Mouse (Mus musculus): ENCODE data around the gene Gm26620.

Gene Gm26620

DNA sequence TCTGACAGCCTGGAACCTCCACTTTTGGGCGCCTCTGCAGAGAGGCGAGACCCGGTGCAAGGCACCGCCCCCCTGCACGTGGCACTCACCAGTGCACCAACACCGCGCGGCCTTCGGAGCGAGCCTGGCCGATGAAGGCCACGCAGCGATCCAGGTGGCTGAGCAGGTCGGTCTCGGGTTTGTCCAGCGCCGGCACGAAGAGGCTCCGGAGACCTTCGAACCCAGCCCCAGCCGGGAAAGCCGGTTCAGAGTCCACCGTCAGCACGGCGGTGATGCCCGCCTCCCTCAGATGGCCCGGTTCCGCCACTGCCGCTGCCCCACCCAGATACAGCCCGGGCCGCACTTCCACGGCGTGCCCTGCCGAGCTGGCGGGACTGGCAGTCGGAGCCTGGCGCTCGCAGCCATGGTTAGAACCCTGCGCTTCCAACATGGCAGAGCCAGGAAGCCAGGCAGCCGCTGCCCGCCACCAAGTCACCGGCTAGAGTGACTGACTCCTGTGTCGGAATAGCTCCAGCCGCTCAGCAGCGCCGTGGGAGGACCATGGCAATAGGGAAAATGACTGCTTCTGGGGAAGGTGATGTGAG, at the start of gene Gm26620, which contains the start of gene Dusp12:
Gene Gm26620 (plus strand): TSS at position 88 of the 584 bp plus-strand sequence.
Gene Dusp12 (minus strand): TSS at position 563 of the 584 bp plus-strand sequence.
- DNase-seq (ENCODE audit: low read depth, low spot score), result peak; percentile 95

DNA sequence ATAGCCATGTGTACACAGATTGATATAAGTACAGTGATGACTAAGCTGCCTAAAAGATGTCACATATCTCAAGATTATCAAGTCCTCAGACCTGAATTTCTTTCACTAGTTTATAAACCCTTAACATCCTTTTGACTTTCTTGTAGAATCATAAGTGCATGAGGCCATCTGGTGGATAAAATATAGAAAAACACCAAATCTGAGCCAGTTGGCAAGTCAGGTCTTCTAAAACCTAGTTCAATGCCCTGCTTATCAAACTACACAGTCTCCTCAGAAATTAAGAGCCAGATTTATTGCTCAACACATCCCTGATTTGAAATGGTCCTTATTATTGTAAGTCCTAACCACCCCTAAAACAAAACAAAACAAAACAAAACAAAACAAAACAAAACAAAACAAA, 45.2 kb upstream of the Gm26620 start:
- DNase-seq (ENCODE audit: low read depth, low spot score), result peak; percentile 50

DNA sequence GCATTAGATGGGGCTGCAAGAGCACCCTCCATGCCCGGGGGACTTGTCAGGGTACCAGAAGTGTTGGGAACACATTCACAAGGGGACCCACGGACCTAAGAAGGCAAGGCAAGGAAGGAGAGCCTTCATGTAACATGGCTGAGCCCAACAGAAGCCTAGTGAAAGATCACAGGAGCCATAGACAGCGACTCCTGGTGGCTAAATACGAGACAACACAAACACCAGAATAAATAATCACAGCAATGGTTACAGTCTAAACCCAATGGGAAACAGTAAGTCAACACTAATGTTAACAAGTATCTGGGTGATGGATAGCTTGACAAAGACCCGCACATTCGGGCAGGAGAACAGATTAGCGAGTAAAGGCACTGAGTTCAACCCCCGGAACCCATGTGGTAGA, 40.5 kb upstream of the Gm26620 start:
- peak; percentile 73 for DNase-seq (ENCODE audit: low read depth, low spot score)

DNA sequence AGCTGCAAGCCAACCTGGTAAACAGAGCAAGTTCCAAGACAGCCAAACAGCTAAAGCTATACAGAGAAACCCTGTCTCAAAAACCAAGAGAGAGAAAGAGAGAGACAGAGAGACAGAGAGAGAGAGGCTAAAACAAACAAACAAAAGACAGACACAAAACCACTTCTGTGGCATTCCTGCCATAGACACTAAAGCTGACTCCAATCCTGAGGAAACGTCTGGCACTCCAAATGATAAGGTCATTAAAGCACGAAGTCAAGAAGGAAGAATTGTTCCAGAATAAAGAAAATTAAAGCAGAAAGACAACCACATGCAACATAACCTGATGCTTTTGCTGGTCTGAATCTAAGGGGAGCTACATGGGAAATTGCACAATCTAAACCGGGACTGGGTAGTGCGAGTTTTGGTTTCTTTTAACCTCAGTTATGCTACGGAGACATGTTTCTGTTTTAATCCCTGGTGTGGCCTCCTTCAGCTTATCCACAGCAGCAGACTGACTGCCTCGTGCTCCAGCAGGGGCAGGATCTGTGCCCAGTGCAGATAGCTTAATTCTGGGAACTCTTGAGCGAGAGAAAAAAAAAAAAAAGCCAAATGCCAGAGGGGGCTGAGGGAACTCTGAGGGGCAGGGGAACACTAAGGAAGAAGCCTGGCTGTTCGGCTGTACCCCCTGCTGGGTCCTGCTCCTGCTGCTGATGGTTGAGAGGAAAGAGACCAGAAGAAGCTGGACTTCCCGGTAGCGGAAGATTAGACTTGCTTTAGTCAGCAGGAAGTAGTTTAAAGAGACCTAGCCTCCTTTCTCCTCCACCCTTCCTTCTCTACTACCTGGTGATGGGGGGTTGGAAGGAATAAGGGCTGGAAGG, 39.2 kb upstream of the Gm26620 start:
- DNase-seq (ENCODE audit: low read depth, low spot score), result no peak

DNA sequence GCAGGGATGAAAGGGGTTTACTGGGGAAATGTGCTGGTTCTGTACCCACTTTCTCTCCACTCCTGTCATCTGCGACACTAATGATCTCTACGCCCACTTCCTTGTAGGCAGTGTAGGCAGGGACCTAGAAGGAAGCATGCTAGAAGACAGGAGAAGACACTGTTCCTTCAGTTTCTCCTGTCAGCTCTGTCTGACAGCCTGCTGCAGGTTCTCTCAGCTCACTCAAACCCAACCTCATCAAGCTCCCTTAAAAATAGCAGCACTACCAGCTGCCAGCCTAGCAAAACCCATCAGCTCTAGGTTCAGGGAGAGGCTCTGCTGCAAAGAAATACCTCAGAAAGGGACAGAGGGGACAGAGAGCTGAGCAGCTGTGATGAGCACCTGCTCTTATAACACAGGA, 34.9 kb upstream of the Gm26620 start:
- no peak for DNase-seq (ENCODE audit: low read depth, low spot score)

DNA sequence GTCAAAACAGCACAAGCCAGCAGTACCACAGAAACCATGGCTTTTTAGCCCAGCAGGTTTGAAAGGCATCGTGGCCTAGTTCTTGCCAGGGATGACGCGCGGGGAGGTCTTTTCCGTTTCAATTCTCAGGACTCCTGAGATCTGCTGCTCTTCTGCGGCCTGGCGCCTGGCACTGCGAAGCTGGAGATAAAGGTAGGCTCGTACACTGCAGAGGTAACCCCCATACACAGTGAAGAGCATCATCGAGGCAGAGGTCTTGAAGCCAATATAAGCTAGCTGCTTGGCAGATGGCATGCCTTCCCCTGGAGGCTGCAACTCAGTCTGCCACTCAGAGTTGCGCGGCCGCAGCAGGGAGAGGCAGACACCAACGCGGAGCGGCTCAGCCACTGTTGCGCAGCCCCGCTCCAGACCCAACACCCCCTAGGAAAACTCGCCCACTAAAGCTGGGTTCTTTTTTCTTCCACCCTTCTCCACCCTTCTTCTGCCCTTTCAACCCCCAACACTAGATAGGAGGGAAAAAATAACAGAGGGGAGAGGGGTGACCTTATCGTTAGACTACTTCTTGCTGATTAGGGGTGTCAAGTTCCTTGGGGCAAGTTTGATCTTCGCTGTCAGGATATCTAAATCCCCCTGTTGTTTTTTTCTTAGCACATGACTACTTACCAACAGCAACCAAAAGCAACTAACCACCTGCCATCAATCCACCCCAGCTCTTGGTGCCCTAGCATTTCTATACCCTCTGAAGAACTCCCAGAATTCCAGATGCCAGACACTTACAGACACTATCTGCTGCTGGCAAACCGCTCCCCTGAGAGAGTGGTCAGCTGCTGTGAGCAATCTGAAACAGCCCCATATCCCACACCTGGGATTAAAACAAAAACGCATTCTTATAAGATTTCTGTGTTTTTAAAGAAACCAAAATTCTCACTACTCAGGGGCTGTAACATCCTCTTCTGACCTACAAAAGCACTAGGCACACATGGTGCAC, 33.9 kb upstream of the Gm26620 start:
- no peak for DNase-seq (ENCODE audit: low read depth, low spot score)

DNA sequence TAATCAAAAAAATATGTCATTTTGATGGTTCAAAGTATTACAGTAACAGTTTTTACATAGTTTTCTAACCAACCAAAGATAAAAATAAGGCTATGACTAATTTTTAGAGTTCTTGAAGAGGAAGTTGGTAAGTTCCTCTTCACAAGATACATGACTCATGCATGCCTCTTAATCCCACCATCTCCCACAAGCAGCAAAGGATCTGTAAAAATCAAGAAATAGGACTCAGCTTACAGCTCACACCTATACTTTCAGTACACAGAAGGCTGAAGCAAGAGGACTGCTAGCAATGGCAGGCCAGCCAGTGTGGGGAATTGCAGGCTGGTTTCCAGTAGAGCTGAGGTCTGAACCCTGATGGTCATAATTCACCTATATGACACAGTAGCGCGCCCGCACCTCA, 31.3 kb upstream of the Gm26620 start:
- peak; percentile 22 for DNase-seq (ENCODE audit: low read depth, low spot score)

DNA sequence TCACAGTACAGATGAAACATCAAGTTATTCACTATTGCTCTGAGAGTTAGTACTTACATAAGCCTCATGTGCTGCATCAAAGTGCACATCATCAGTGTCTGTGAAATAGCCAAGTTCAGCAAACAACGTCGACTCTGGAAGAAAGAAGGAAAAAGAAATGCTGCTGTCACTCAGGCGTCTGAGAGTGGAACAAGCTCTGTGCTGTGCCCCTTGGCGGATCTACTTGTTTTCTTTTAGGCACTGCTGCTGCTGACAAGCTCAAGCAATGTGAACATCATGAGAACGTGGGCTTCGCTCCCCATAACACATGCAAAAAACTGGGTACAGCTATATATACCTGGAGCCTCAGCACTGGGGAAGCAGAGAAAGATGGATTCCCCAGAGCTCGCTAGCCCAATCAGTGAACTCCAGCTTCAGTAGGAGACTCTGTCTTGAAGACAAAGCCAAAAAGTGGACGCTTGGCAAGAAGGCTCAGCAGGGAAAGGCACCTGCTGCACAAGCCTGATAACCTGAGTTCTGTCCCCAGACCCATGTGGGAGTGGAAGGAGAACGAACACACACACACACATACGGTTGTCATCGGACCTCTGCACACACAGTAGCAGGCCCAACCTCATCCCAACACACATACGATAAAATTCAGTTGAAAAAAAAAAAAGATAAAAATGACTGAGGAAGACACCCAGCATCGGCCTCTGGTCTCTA, 29.7 kb upstream of the Gm26620 start:
- no peak for DNase-seq (ENCODE audit: low read depth, low spot score)

DNA sequence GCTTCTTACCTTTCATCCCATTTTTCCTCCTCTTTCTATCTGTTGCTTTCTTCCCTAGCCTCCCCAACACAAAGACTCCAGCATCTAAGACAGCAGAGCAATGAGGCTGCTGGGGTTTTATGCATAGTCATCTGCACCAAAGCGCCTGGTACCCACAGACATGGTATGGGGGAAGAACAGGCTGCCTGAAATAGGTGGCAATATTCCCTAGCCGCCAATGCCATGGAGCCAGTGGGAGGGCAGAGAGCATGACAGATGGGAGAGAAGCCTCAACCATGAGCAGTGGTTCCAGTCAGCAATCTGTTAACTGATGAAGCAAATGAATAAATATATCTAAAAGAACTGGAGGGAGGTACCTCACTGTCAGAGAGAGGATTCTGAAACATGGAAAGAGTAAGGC, 27.5 kb upstream of the Gm26620 start:
- no peak for DNase-seq (ENCODE audit: low read depth, low spot score)

DNA sequence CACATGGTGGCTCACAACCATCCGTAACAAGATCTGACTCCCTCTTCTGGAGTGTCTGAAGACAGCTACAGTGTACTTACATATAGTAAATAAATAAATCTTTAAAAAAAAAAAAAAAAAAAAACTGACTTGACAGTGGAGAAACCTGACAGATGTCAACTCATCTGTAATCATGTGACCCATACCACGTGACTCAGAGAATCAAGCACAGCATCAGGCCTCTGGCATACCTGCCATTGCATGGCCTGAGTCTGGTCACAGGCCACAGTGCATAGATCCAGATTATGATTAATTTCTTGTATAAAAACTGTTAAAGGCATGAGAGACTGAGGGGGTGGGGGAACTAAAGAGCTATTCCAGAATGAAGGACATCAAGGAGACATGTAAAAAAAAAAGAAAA, 26.0 kb upstream of the Gm26620 start:
- no peak for DNase-seq (ENCODE audit: low read depth, low spot score)

DNA sequence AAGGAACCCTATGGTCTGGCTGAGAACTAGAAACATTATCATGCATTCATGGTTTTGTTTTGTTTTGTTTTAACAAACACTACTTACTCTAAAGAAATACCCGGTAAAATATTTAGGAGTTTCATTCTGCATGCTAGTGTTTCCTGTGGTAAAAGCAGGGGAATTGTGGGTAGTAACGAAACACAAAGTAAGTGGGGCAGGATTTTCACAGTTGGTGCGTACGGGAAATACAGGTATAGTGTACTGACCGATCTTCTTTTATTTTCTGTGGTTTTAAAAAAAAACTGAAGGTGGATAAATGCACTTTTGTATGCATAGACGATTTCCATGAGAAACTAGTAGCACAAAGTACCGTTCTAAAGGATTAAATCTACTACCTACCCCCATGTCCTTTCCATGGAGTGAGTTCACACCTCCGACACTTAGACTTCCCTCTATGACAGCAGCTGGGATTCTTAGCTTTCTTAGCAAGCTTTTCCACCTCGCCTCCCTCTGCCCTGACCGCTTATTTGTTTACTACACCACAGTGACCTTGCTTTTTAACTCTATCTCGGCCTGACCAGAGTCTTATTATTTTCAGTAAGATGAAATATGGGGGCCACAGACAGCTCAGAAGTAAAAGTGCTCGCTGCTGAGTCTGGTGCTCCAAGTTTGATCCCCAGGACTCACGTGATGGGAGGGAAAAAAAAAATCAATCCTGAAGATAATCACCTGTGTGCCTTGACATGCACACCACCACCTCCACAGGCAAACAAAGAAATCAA, 23.0 kb upstream of the Gm26620 start:
- DNase-seq (ENCODE audit: low read depth, low spot score), result peak; percentile 42

DNA sequence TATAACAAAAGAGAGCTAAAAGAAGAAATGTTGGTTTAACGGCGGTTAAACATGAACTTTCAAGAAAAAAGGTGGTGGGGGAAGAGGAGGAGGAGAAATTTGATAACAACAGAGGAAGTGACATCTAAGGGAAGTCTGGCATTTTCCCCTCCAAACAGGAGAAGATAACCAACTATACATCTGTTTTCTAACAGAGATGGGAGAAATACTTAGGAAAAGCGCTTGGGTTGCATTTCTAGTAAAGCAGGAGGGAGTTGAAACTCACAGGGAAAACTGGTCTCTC, 22.5 kb upstream of the Gm26620 start:
- DNase-seq (ENCODE audit: low read depth, low spot score), result no peak

DNA sequence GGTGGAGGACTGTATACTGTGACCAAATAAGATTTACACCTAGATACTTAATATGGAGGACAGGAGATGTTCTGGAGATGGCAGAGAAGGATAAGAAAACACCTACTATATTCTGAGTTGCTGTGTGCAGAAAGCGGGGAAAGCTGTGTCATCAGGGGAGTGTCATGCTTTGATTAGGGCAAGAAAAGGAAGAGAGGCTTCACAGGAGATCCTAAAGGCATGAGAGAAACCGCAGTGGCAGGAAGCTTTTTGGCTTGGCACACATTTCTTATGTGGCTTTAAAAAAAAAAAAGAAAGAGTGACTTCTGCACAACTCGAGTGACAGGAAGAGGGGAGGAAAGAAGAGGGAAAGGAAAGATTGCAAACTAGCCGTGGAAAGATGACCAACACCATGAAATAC, 21.8 kb upstream of the Gm26620 start:
- peak; percentile 47 for DNase-seq (ENCODE audit: low read depth, low spot score)

DNA sequence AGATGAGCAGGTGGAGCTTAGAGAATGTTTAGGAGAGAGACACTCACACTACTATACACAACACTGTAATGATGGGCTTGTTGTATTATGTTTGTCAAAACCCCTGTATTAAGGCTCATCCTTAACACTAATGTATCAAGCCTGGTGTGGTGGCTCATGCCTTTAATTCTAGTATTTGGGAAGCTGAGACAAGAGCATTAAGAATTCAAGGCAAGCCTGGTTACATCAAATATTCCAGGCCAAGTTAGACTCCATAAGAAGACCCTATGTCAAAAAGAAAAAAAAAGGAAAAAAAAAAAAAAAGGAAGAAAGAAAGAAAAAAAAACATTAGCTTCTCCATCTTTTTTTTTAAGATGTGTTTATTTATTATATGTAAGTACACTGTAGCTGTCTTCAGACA, 20.6 kb upstream of the Gm26620 start:
- no peak for DNase-seq (ENCODE audit: low read depth, low spot score)

DNA sequence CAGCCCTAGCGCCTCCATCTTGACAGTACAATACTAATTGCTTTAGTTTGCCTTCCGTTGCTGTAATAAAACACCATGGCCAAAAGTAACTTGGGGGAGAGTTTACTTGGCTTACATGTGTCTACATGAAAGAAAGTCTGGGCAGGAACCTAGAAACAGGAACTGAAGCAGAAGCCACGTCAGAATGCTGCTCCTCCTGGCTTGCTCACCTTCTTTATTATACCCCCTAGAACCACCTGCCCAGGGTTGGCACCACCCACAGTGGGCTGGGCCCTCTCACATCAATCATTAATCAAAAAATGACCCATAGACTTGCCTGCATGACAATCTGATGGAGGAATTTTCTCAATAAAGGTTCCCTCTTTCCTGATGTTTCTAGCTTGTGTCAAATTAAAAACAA, 20.1 kb upstream of the Gm26620 start:
- no peak for DNase-seq (ENCODE audit: low read depth, low spot score)

DNA sequence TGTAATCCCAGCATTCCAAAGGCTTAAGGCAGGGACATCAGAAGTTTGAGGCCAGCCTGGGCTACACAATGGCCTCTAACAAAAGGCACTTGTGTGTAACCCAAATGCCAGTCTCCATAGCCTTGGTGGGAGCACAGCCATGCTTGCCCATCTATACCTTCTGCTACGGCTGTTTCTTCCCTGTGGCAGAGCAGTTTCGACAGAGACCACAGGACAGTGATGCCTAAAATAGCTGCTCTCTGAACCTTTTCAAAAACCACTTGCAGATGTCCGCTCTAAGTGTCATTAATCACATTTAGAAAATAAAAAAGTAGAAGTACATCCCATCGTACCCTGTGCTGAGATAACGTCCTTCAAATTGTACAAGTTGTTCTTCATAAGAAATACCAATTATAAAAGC, 19.5 kb upstream of the Gm26620 start:
- no peak for DNase-seq (ENCODE audit: low read depth, low spot score)

DNA sequence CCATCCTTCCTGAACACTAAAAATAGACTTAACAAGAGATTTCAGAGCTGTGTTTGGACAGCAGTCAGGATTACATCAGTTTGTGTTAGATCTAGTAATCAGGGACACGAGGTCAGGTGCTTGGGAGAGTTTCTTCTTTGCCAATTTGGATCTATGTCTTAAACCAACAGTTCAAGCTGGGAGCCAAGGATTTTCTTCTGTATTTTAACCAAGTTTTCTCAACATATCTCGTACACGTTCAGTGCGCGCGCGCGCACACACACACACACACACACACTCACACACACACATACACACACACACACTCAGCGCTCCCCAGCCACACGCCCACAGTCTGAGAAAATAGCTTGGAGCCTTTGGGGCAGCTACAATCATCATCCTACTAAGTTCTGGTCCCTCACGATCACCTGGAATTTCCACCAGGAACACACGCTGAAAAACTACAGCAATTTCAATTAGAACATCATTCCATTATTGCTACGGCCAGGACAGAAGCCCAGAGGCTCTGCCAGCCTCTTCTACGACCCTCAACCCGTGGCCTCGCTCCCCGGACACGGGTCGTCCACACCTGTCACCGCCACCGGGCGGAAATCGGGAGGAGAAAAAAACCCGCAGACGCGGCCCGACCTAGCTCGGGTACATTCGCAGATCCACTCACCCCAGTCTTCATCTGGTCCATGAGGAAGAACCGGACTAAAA, 17.7 kb upstream of the Gm26620 start:
- peak; percentile 48 for DNase-seq (ENCODE audit: low read depth, low spot score)

DNA sequence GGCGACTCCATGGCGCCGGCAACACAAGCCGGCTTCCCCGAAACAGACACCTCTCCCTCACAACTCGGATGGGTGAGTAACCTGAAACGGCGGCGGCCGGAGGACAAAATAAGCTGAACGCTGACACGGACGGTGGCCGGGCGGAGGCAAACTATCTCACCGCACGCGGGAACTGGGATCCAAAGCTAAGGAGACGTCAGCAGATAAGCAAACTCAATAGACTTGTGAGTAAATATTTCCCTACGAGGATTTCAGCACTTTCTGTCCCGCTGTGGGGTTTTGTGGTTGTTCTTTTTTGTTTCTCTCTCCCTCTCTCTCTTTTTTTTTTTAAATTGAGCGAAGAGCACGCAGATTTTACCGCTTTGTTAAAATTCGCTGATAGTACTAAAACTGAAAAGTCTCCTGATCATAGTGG, 17.2 kb upstream of the Gm26620 start, which contains the start of gene Atf6:
Gene Atf6 (minus strand): TSS at position 81 of the 415 bp plus-strand sequence.
- peak; percentile 87 for DNase-seq (ENCODE audit: low read depth, low spot score)

DNA sequence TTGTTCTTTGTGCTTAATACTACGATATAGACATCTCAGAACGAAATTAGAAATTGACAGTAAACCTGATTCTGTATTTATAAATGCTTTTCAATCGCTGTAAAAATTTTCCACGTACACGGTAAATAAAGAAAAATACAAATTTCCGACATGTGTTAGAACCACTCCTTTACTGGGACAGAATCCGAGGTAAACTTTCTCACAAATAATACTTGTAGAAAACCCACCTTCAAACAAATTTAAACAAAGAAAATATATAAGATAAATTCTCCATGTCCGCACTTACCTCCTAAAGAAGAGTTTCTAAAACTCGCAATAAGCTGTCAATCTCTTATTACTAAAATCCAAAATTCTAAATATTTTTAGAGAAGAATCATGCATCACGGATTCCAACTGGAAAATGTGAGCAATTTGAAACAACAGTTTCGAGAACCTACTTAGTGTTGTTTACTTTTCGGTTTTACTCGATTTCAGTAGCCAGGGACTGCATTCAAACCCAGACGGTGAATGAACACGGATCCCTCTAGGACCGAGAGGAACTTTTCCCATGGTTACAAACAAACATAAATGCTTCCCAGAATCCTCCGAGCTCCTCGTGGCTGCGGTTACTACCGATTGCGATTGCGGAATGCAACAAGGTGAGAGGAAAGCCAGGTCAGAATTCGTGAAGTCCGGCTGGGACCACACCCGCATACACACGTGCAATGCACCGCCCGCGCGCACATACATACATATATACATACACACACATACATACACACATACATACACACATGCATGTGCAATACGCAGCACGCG, 16.6 kb upstream of the Gm26620 start:
- DNase-seq (ENCODE audit: low read depth, low spot score), result peak; percentile 54
